Mouse (Mus musculus) hindbrain, embryonic 10.5 days (tissue): ENCODE measurements around the gene Wdr46. TPM values are rescaled to one million over a fixed set of nuclear protein-coding genes. Genes with fewer than 3 reads are reported as not detected.
"Not testable (repeated sequence)": the region's sequence is repeated elsewhere in the genome, so short reads cannot be mapped to it uniquely, and the experiment has no call there.

Experiments used
- DNase-seq: peaks from one replicate; pipeline ENCODE4 v3.0.0-alpha.2; 2017; ENCODE audit warnings: low spot score
- H3K27ac ChIP-seq: fragments of 300-500 bp; sonication (generic); 2 replicates; pipeline ENCODE4 v1.5.1; 2016; ENCODE audit warnings: mild to moderate bottlenecking, moderate library complexity
- H3K27me3 ChIP-seq: fragments of 300-500 bp; sonication (generic); 2 replicates; pipeline ENCODE4 v1.6.1; 2016; ENCODE audit warnings: mild to moderate bottlenecking; ENCODE audit not compliant: poor library complexity, insufficient read depth, severe bottlenecking
- H3K36me3 ChIP-seq: fragments of 300-500 bp; sonication (generic); 2 replicates; pipeline ENCODE4 v1.6.1; 2016; ENCODE audit warnings: mild to moderate bottlenecking, moderate library complexity
- H3K4me1 ChIP-seq: fragments of 300-500 bp; sonication (generic); replicated peaks from 2 replicates; pipeline ENCODE4 v1.6.1; 2016; ENCODE audit warnings: mild to moderate bottlenecking
- H3K4me3 ChIP-seq: fragments of 300-500 bp; sonication (generic); 2 replicates; pipeline ENCODE4 v1.5.1; 2016; ENCODE audit warnings: mild to moderate bottlenecking, moderate library complexity
- H3K9me3 ChIP-seq: fragments of 300-500 bp; sonication (generic); 2 replicates; pipeline ENCODE4 v1.6.1; 2016; ENCODE audit warnings: mild to moderate bottlenecking, moderate library complexity
- WGBS: fragments of 180-500 bp; shearing (Covaris S2); methylation state at CpG from one replicate; pipeline ENCODE4 v1.1.7; 2016; 5-methylcytosine and 5-hydroxymethylcytosine counted together
- polyA plus RNA-seq: library from polyadenylated mRNA; unstranded; fragments of >200 nt; fragmentation: Nextera tagmentation; extraction: Ambion mirVana; gene quantifications from 2 replicates; pipeline ENCODE4 v1.2.1, GENCODE M21; 2016

The Wdr46 gene
- polyA plus RNA-seq, 1 experiment from 2014 or later = 47.0 TPM

DNA sequence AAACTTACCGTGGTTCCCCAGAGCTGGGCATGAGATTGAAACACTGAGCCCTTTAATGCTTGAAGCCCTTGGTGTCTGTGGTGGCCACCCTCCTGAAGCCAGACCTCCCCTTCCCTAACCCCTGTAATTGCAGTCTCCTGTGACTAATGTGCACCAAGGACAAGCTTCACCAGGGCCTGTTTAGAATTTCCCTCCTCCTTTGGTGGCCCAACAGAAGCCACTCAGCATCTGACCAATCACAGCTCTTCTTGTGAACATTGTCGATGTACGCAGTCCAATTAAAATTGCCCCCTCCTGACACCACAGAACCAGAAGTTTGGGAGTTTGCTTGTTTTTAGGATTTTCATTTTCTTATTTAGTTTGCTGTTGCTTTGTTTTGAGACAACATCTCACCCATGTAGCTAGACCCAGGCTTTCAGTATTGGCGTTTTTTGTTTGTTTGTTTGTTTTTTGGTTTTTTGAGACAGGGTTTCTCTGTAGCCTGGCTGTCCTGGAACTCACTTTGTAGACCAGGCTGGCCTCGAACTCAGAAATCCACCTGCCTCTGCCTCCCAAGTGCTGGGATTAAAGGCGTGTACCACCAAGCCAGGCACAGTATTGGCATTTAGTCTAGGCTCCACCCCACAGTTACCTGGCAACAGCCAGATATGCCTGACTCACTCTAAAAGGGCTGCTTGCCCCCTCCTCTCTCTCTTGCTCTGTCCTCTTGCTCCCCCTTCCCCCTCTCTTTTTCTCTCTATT, 36.4 kb upstream of the Wdr46 start:
- not testable (repeated sequence) for H3K27me3 ChIP-seq, H3K36me3 ChIP-seq, DNase-seq, H3K4me3 ChIP-seq, H3K27ac ChIP-seq, H3K9me3 ChIP-seq
- peaks cover 20% of the 10 kb centered on the region for H3K4me1 ChIP-seq
- 78% methylated on average over 6 of the region's 6 CpGs for WGBS

DNA sequence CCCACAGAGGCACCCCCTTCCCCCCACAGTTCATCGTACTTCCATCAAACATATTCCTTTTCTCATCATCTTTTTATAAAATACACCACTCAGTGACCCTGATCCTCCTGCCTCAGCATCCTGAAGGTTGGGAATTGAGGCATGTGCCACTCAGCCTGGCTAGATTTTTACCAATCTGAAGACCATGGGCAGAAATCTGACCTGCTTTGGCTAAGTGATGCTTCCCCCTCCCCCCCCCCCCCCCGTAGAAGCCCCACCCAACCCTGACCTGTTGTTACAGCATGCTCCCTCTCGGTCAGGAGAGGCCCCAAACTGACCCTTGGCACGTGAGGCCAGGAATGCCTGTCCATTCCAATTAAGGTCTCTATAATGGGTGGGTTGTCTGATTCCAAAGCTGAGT, 35.6 kb upstream of the Wdr46 start, which contains the start of gene Platr17:
Gene Platr17 (plus strand): TSS at position 301 of the 400 bp plus-strand sequence.
- H3K4me1 ChIP-seq = peaks cover 23% of the 10 kb centered on the region
- not testable (repeated sequence) for H3K27ac ChIP-seq, H3K9me3 ChIP-seq, H3K4me3 ChIP-seq, H3K36me3 ChIP-seq, H3K27me3 ChIP-seq, DNase-seq
- 18% methylated on average over 3 of the region's 4 CpGs for WGBS

DNA sequence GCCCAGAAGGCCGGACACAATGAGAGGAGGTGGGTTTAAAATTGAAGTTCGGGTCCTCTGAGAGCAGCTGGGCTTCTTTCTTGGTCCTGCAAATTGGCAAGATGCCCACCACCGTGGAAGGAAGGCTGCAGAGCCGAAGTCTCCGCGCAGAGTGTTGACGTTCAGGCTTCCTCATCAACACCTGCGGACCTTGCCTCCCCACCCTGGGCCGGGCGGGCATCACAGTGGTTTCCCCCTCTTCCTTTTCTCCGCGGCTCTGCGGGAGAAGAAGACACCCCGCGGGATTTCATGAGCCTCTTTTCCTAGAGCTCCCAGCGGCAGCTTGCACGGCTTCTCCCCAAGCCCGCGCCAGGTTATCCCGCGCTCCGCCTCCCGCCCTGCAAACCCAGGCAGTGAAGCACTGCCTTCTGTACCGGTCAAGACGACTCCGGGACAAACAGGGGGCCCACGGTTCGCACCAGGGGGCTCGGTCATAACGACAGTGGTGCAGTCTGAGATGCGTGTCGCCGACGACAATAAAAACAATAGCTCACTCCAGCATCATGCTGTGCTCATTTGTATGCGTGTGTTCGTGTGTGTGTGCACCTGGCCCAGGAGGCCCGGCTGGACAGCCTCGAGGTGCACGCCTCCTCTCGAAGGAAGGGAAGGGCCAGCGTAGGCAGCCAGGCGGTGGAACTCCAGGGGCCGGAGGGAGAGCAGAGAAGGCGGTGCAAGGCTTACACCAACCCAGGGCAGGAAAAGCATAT, 32.0 kb upstream of the Wdr46 start:
- peak; percentile 50 for DNase-seq
- peak overlapping the region; percentile 95 for H3K4me3 ChIP-seq
- H3K4me1 ChIP-seq = peaks cover 39% of the 10 kb centered on the region
- peaks cover 32% of the 10 kb centered on the region for H3K36me3 ChIP-seq
- H3K27ac ChIP-seq = peak overlapping the region; percentile 92
- H3K27me3 ChIP-seq = no peaks in the 10 kb centered on the region
- no peaks in the 10 kb centered on the region for H3K9me3 ChIP-seq
- under 1% methylated on average over 44 of the region's 44 CpGs for WGBS

DNA sequence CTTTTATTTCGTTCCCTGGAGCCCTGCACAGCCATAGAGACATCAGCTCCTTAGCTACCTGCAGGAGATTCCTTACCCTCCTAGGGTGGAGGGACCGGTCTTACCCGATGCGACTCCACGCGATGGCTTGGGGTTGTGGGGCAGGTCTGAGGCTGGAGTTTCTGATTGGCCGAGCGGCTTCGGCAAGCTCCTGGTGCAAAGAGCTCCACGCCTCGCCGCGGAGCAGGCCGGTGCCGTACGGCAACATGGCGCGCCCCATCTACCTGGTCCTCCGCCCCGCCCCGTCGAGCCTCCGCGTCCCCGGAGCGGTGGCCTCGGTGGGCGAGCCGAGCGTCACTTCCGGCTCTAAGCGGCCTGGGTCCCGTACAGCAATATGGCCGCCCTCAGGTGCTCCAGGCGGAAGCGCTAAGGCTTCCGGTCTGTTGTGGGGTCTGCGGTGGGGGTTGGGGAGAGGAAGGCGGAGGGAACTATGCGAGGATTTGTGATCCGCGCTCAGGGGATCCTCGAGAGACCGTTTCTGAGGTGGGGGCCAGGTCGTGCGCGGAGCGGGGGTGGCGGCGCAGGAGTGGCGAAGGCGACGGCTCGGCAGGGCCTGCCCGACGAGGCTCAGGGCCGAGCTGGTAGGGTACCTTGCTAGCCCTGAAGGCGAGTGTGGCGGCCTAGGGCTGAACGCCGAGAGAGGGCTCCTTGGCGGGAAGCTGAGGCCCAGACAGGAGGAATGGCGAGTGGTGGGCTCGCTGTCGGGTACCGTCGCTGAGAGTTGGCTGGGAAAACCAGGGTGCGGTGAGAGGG, 31.2 kb upstream of the Wdr46 start, which contains the start of gene Daxx:
Gene Daxx (plus strand): TSS at position 338 of the 792 bp plus-strand sequence.
- WGBS = under 1% methylated on average over 68 of the region's 68 CpGs
- Histone ChIP-seq H3K27ac (peak within 1 kb of the TSS; percentile 92), H3K4me3 (peak within 1 kb of the TSS; percentile 95), H3K9me3 (no peaks in the 10 kb centered on the region), H3K4me1 (peaks cover 40% of the 10 kb centered on the region), H3K36me3 (peaks cover 40% of the 10 kb centered on the region), H3K27me3 (no peaks in the 10 kb centered on the region)
- peak; percentile 99 for DNase-seq

DNA sequence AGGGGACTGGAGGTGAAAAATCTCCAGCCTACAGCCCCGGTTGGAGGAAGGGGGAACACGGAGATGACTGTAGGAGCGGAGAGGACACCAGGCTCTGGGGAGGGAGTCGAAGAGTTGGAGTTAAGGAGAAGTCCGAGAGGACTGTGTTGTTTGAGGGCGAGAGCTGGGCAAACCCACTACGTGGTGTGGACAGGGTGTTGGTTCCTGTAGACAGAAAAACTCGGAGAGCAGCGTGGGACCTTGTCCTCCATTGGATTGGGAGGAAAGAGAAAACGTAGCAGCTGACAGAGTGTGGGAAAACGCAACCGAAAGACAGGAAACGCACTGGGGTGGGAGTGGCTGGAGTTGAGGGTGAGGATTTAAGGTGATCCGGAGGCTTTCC, 30.6 kb upstream of the Wdr46 start:
- Histone ChIP-seq H3K4me1 (peaks cover 41% of the 10 kb centered on the region), H3K36me3 (peaks cover 46% of the 10 kb centered on the region), H3K27me3 (no peaks in the 10 kb centered on the region), H3K4me3 (peak overlapping the region; percentile 95), H3K27ac (peak overlapping the region; percentile 92), H3K9me3 (no peaks in the 10 kb centered on the region)
- no peak for DNase-seq
- under 1% methylated on average over 14 of the region's 14 CpGs for WGBS

DNA sequence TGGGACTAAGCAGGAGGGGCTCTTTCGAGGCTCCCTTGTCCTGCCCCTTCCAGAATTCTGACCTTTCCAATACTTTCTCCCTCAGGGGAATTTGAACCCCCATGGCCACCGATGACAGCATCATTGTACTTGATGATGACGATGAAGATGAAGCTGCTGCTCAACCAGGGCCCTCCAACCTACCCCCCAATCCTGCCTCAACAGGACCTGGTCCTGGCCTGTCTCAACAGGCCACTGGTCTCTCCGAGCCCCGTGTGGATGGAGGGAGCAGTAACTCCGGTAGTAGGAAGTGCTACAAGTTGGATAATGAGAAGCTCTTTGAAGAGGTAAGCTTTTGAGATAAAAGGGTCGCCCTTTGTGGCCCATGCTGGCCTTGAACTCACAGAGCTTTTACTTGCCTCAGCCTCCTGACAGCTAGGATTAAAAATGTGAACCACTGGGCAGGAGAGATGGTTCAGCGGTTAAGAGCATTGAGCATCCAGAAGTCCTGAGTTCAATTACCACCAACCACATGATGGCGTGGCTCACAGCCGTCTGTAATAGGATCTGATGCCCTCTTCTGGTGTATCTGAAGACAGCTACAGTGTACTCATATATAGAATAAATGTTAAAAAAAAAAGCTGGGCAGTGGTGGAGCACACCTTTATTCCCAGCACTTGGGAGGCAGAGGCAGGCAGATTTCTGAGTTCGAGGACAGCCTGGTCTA, 30.0 kb upstream of the Wdr46 start:
- Histone ChIP-seq H3K27ac (peak overlapping the region; percentile 92; the same call in 1 of the 2 replicates), H3K4me1 (peaks cover 47% of the 10 kb centered on the region)
- no peak for DNase-seq

DNA sequence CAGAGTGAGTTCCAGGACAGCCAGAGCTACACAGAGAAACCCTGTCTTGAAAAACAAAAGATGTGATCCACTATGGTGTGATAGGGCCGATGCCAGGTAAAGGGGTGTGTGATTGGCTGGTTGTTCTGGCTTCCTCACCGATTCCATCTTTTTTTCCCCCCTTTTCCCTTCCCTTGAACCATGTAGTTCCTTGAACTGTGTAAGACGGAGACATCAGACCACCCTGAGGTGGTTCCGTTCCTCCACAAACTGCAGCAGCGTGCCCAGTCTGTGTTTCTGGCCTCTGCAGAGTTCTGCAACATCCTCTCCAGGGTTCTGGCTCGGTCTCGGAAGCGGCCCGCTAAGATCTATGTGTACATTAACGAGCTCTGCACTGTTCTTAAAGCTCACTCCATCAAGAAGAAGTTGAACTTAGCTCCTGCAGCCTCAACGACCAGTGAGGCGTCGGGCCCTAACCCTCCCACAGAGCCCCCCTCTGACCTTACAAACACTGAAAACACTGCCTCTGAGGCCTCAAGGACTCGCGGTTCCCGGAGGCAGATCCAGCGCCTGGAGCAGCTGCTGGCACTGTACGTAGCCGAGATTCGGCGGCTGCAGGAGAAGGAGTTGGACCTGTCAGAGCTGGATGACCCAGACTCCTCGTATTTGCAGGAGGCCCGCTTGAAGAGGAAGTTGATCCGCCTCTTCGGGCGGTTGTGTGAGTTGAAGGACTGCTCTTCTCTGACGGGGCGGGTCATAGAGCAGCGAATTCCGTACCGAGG, 29.2 kb upstream of the Wdr46 start:
- peaks cover 51% of the 10 kb centered on the region for H3K4me1 ChIP-seq

More for the DNA sequence above, 30.0 kb upstream of the Wdr46 start:
- 55% methylated on average over 11 of the region's 11 CpGs for WGBS
- Histone ChIP-seq H3K9me3 (no peaks in the 10 kb centered on the region), H3K36me3 (peaks cover 50% of the 10 kb centered on the region), H3K27me3 (no peaks in the 10 kb centered on the region), H3K4me3 (peak overlapping the region; percentile 95)

DNA sequence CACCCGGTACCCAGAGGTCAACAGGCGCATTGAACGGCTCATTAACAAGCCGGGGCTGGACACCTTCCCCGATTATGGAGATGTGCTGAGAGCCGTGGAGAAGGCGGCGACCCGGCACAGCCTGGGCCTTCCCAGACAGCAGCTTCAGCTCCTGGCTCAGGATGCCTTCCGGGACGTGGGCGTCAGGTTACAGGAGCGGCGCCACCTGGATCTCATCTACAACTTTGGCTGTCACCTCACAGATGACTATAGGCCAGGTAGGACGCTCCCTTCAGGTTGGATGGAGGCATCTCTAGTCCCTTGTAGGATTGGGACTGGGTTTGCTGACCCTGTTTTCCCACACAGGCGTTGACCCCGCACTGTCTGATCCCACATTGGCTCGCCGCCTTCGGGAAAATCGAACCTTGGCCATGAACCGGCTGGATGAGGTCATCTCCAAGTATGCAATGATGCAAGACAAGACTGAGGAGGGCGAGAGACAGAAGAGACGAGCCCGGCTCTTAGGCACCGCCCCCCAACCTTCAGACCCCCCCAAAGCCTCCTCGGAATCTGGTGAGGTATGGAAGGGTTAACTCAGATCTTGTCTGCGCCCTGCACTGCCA, 28.5 kb upstream of the Wdr46 start:
- Histone ChIP-seq H3K27me3 (no peaks in the 10 kb centered on the region), H3K27ac (no peak overlapping the region), H3K4me3 (peak overlapping the region; percentile 5; the same call in 1 of the 2 replicates), H3K9me3 (no peaks in the 10 kb centered on the region), H3K4me1 (peaks cover 58% of the 10 kb centered on the region), H3K36me3 (peaks cover 52% of the 10 kb centered on the region)
- 89% methylated on average over 28 of the region's 28 CpGs for WGBS
- no peak for DNase-seq

More for the DNA sequence above, 29.2 kb upstream of the Wdr46 start:
- no peak overlapping the region for H3K27ac ChIP-seq
- WGBS = 94% methylated on average over 31 of the region's 31 CpGs
- peaks cover 50% of the 10 kb centered on the region for H3K36me3 ChIP-seq
- no peaks in the 10 kb centered on the region for H3K27me3 ChIP-seq
- DNase-seq = no peak
- no peaks in the 10 kb centered on the region for H3K9me3 ChIP-seq
- peak overlapping the region; percentile 7; the same call in 1 of the 2 replicates for H3K4me3 ChIP-seq

DNA sequence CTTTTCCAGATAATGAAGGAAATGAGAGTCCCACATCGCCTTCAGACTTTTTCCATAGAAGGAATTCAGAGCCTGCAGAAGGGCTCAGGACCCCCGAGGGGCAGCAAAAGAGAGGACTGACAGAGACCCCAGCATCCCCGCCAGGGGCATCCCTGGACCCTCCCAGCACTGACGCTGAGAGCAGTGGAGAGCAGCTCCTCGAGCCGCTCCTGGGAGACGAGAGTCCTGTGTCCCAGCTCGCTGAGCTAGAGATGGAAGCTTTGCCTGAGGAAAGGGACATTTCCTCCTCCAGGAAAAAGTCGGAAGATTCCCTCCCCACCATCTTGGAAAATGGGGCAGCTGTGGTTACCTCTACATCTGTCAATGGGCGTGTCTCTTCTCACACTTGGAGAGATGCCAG, 27.2 kb upstream of the Wdr46 start:
- WGBS = 93% methylated on average over 10 of the region's 10 CpGs

DNA sequence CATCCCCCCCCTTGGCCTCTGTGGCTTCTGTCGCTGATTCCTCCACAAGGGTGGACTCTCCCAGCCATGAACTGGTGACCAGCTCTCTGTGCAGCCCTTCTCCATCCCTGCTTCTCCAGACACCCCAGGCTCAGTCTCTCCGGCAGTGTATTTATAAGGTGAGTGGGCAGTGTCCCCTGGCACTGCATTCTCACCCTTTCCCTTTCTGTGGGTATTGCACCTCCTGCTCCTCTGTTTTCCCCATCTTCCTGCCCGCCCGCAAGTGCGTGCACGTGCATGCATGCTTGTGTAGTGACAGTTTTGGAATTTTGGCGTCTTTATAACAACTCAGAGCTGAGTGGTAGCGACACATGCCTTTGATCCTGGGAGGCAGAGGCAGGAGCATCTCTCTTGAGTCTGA, 26.6 kb upstream of the Wdr46 start:
- WGBS = 93% methylated on average over 8 of the region's 8 CpGs
- peaks cover 64% of the 10 kb centered on the region for H3K4me1 ChIP-seq
- 0 out of 2 replicates have a peak, but pooled peaks cover 16% of the 10 kb centered on the region for H3K27me3 ChIP-seq
- no peak for DNase-seq
- 0 out of 2 replicates have a peak, but pooled peaks cover 2% of the 10 kb centered on the region for H3K9me3 ChIP-seq
- no peak overlapping the region for H3K27ac ChIP-seq
- H3K36me3 ChIP-seq = peaks cover 70% of the 10 kb centered on the region
- H3K4me3 ChIP-seq = 0 out of 2 replicates have a peak overlapping the region, but pooled peaks have one; percentile 2

More for the DNA sequence above, 27.2 kb upstream of the Wdr46 start:
- Histone ChIP-seq H3K36me3 (peaks cover 65% of the 10 kb centered on the region), H3K27me3 (0 out of 2 replicates have a peak, but pooled peaks cover 10% of the 10 kb centered on the region), H3K9me3 (0 out of 2 replicates have a peak, but pooled peaks cover 2% of the 10 kb centered on the region), H3K4me3 (no peak overlapping the region), H3K27ac (no peak overlapping the region), H3K4me1 (peaks cover 64% of the 10 kb centered on the region)
- no peak for DNase-seq

DNA sequence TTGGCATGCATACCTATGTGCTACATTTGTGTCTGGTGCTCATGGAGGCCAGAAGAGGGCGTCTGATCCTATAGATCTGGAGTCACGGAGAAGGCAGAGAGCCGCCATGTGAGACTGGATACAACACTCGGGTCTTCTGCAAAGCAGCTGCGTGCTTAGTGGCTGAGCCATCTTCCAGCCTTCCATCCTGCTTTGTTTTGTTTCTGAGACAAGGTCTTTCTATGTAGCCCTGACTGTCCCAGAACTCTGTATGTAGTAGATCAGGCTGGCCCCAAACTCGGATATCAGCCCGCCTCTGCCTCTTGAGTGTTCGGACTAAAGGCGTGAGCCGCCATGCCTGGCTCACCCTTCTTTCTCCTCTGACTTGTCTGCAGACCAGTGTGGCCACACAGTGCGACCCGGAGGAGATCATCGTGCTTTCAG, 25.5 kb upstream of the Wdr46 start:
- Histone ChIP-seq H3K9me3 (0 out of 2 replicates have a peak, but pooled peaks cover 2% of the 10 kb centered on the region), H3K4me1 (peaks cover 70% of the 10 kb centered on the region), H3K4me3 (peak overlapping the region; percentile 79), H3K36me3 (peaks cover 70% of the 10 kb centered on the region), H3K27ac (no peak overlapping the region), H3K27me3 (0 out of 2 replicates have a peak, but pooled peaks cover 17% of the 10 kb centered on the region)
- 69% methylated on average over 13 of the region's 13 CpGs for WGBS
- no peak for DNase-seq
